Mouse (Mus musculus) left cerebral cortex, postnatal 36 days (tissue): ENCODE data around the gene Notch1. TPM values are rescaled to one million over a fixed set of nuclear protein-coding genes. Genes with fewer than 3 reads are reported as not detected.
A peak's percentile ranks its signal among the peaks of the same experiment; 100 is the strongest.

ENCODE experiments used
- DNase-seq, 2 experiments: peaks; one replicate each; pipeline ENCODE4 v3.0.0; 2021 to 2022; ENCODE audit warnings: low spot score in 2 of 2, mixed read lengths in 1 of 2
- intact Hi-C: fragments of 180-260 bp; cut with DNase I; formaldehyde crosslinking; loops from one replicate; pipeline ENCODE4 v1.15.1; 2025
- total RNA-seq, 2 experiments: library from RNA; stranded (reverse); gene quantifications; 2 replicates each; pipeline ENCODE4 v1.2.3; 2021

The Notch1 gene
- 10 to 100 TPM; 24.5 to 28.5 TPM for total RNA-seq

DNA sequence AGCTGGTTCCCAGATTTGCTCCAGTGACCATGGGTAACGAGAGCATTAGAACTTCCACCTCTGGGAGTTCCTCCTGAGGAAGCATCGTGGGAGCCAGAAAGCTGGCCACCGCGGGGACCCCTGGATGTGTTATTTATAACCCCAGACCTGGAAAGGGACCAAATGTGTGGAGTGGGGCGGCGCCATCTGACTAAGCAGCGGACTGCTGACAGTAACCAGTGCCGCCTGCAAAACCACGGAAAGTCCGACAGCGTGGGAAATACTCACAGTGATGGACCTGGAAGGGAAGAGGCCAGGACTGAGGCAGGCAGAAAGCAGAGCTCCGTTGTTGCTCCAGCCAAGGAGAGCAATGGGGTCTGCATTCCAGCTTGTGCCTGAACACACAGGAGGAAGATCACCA, at the start of gene Notch1:
TSS of gene Notch1 (minus strand) at position 389 of the 400 bp plus-strand sequence.
- DNase-seq = no peak
- intact Hi-C loops = no loop called here

DNA sequence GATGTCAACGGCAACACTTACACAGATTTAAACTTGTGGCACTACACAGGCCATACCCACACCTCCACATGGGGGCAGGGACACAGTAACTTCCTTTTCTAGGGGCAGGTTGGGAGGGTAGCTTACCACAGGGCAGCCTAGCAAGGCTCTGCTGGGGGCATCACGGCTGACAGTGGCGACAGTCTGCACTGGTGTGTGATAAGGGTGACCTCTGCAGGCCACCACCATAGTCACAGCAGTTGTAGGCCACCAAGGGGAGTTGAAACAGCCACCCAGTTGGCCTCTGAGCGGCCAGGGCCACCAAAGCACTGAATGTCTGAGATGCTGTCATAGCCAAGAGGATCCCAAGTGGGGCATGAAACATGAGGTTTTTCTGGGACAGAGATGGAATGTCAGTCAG, 49.8 kb upstream of the Notch1 start:
- intact Hi-C loops = loop anchor here (2.0 to 10.0 kb wide), 2 partner anchors 119 to 241 kb away; no protein-coding TSS in a partner anchor
- no peak for DNase-seq

DNA sequence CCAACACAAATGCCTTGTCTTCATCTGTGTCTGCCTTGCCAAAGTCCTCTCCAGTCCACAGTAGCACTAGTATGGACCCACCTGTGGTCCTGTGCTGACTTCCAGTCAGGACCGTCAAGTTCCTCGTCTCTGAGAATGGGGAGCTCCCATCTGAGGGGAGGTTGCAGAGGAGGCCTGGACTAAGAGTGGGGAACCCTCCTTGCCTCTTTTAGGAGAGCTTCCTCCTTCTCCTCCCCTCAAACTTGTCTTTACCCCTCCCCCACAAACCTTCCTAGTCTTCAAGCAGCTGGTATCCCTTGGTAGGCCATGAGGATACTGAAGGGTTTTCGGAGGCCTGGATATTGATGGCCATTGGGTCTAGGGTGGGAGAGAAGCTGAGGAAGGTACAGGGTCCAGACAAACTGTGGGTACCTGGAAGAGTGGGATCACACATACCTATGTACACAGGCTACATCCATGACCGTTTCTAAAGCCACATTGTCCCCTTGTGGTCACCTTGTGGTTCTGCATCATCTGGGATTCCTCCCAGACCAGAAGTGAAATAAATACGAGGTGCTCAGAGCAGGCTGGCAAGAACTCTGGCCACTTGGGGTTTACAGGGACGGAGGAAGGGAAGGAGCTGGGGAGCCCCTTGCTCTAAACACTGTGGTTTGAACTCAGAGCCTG, 45.0 kb upstream of the Notch1 start:
- peak in 1 of 2 experiments; percentile 35 for DNase-seq
- intact Hi-C loops = loop anchor here (1.0 to 10.0 kb wide), 2 partner anchors 112 to 237 kb away; no protein-coding TSS in a partner anchor

DNA sequence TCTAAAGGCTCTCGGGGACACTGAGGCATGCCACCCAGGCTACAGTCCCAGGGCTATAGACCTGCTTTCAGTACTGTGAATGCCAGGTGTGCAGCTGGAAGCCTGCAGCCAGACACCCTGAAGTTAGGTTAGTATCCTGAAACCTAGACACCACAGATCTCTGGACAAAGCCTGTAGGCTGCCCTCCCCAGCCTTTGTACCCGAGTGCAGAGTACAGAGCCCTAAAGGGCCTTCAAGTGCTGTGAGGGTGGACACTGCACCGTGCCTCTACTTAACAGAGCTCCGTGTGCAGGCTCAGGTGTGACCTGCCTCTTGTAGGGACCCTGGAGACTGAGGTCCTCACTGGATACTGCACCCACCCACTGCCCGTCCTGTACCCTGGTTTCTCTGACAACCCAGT, 44.0 kb upstream of the Notch1 start:
- intact Hi-C loops = loop anchor here (10.0 kb wide), 1 partner anchor 236 kb away; no protein-coding TSS in a partner anchor
- DNase-seq = no peak

DNA sequence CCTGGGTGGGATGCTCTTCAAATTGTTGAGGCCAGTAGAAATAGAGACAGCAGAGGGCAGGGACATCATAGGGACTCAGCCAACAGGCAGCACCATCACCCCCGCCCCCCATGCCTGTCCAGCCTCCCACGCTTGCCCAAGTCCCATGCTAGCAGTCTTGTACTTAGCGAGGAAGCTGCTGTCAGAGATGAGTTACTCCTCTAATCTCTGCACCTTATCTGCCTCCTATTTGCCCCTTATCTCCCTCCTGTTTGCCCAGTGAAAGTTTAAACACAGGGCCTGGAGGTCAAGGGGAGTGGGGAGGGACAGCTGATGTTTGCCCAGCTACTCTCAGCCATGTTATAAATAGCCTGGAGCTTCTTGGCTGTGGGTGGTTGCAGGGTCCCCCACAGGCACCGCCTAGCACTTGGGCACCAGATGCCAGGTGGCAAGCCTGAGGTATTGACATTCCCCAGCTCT, 40.1 kb upstream of the Notch1 start:
- DNase-seq = no peak
- intact Hi-C loops = no loop called here

DNA sequence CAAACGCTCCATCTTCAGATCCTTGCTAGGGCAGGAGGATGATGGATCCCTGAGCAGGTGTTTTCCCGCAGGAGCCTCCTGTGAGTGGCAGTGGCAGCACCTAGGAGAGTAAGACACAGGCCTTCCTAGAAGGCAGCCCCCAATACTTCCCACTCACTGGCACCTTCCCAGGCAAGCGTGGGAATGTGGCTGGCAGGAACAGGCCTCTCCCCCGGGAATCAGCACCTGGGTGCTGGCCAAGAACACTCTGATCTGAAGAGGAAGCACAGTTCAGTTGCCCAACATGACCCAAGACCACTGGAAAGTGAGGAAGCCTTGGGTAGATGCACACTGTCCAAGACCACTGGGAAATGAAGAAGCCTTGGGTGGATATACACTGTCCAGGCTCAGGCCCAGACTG, 38.6 kb upstream of the Notch1 start:
- intact Hi-C loops = no loop called here
- DNase-seq = peak; percentile 63 to 72

DNA sequence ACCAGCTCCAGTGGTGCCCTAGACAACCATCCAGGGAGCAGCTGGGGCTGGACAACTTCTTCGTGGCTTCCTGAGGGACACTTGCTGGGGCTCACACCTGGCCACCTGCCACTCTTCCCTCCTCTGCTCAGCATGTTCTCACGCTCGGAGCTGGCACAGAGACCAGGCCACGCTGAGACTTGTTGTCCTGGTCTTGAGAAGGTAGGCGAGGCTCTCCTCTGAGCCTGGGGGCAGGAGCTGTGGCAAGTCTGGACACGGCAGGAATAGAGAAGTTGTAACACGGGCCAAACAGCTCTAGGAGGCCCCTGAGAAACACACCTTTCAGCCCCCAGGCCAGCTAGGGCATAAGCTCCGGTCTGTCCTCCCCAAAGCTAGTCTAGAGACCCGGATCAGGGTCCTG, 37.4 kb upstream of the Notch1 start:
- no peak for DNase-seq
- intact Hi-C loops = no loop called here

DNA sequence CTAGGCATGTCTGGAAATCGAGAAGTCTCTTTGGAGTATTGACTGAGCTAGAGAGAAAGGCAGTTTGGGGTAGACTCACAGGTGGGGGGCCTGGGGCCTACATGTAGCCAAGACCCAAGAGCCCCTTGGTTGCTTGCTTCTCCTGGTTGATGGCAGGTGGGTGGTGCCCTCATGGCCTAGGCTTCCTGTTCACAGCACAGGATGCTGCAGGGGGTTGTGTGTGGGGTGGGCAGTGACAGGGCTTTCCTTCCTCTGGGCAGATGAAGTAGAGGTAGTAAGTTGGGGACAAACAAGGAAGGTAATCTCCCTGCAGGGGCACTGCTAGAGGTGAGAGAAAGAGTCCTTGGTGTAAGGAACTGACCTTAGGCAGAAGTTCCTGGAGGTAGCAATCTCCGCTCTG, 35.6 kb upstream of the Notch1 start:
- intact Hi-C loops = no loop called here
- no peak for DNase-seq

DNA sequence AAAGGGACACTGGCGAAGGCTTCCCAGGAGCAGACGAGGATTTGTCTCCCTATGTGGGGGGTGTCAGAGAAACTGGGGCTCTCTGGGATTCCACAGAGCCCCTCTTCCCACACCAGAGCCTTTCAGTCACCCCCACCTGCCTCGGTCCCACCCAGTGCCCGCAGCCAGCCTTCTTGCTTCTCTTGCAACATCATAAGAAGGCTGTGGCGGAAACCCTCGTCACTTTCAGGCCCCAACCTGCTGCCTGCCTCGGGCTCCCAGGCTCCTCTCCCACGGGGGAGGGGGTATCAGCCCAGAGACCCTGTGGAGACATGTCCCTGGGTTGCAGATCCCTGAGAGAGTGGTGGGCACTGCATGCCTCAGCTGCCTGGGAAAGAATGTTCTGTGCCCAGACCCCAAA, 35.0 kb upstream of the Notch1 start:
- DNase-seq = no peak
- intact Hi-C loops = no loop called here

DNA sequence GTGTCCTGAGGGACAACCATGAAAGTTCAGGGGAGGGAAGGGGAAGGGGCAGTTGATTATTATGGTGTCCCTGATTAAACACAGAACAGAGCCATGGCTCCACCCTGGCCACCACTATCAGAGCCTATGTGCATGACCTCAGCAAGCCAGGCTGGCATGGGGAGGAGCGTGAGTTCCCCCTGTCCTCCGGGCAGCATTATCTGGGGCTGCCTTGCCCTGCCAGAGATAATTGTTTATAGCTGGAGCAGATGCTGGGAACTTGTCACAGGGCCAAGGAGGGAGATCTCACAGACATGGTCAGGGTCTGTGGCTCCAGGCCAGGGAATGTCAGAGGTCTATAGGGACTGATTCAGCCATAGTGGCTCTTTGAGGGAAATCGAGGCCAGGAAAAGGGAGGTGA, 34.3 kb upstream of the Notch1 start:
- intact Hi-C loops = no loop called here
- no peak for DNase-seq

DNA sequence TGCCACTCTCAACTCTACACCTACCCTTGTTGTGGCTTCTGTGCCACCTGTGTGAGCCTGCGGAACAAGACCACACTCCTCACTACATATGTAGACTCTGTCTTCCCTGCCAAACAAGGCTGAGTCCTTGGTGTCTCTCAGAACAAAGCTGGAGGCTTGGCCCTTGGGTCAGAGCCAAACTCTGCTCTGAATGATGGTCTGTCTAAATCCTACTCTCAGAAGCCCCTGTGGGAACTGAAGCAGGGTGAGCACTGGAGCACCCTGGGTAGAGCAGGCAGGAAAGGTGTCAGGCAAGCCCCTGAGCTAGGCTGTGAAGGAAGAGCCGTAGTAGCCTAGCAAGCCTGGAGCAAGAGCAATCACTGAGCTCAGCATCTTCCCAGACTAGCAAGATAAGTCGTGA, 33.7 kb upstream of the Notch1 start:
- intact Hi-C loops = no loop called here
- DNase-seq = no peak

DNA sequence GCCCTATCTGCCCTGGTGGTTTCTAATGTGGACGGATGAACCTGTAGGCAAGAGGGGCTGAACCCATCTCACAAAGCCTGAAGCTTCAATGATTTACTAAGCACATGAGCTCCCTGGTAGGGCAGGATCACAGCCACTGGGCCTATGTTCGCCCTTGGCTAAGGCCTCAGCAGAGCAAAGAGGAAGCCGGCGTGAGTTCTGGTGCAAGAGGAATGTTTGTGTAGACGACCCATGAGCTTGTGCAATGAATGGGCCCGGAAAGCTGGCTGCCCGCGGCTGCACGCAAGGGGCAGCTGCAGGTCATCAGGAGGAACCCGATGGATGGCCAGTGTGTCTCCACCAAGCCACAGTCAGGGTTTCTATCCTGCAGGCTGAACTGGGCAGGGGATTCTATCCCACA, 33.3 kb upstream of the Notch1 start:
- DNase-seq = no peak
- intact Hi-C loops = no loop called here

DNA sequence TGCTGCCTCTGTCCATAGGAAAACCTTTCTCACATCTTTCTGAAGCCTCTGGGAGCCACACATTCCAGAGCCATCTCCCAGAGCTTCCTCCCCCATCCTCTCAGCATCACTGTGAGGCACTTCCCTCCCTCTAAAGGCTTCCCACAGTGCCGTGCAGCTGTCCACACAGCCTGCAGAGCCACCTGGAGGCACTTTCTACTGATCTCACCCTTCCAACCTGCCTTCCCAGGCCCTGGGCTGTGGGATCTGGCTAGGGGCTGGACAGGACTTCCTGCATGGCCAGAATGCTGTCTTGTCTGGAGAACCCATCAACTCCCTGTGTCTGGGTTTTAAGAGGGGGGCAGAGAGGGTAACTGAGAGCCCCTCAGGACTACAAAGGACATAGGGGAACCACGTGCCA, 31.0 kb upstream of the Notch1 start:
- DNase-seq = peak in 1 of 2 experiments; percentile 32
- intact Hi-C loops = no loop called here

DNA sequence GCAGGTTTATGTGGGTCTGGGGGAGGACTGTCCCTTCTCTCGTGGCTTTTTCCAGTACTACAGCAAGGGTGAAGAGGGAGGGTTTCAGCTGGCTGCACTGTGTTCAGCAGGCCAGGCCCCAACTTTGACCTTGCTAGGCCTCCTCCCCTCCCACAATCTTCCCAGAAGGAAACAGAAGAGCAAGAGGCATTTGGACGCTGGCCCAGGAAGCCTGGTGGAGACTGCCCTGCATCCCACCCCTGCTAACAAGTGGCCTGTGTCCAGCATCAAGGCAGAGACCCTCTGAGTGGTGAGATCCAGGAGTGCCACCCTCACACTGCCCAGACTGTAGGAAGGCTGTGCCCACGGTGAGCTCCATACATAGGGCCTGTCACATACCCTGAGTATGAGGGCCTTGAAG, 27.8 kb upstream of the Notch1 start:
- intact Hi-C loops = no loop called here
- DNase-seq = no peak

DNA sequence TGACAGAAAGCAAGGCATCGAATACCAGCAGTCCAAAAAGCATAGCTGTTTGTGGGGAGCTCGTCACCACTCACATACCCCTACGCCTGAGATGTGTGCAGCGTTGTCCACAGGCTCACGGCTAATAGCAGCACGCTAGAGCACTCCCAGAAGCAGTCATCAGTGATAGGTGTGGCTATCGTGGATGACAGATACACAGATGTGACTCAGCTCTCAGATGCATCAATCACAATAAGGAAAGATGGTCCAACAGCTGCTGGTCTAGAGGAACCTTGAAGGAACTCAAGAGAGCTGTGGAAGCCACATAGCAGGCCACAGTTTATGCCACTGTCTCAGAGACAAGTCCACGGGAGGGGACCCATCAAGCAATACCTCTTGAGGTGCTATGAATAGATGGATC, 27.3 kb upstream of the Notch1 start:
- intact Hi-C loops = no loop called here
- no peak for DNase-seq

DNA sequence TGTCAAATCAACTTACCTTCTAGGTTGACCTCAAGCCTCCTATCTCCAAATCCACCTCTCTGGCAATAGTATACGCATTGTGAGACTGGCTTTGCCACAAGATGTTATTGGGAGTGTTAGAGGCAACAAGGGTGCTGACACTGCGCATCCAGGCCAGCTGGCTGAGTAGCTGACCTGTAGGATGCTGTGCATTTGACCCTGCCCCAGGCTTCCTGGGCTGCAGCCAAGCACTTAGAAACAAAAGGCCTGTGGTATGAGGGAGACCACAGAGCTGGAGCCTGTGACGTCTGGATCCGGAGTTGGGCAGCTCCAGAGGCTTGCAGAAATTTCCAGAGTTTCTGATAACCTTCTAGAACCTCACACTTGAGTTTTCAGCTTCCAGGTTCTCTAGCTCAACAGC, 26.7 kb upstream of the Notch1 start:
- intact Hi-C loops = no loop called here
- DNase-seq = no peak

DNA sequence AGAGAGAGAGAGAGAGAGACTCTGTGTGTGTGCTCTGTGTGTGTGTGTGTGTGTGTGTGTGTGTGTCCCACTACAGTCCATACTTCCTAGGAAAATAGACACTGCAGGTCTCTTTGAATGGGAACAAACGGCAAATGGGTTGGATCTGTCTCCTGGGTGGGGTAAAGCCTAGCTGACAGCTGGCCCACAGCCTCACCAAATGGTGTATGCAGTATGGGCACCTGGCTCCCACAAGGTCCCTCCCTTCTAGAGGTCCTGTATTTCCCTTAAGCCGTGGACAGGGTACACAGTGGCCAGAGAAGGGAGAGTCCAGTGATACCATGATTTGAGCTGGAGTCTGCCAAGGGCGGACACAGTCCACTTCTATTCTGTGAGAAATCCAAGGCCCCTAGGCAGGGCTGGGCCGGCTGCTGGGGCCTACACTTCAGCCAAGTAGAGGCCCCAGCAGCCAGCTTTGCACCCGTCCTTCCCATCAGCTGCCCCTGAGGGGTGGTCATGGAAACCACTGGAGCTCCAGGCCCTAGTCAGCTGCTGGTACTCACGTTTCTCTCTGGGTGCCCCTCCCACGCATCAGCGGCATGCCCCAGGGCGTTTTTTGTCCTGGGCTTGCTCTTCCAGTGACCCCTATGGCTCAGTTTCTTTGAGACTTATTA, 24.9 kb upstream of the Notch1 start:
- intact Hi-C loops = no loop called here
- no peak for DNase-seq

DNA sequence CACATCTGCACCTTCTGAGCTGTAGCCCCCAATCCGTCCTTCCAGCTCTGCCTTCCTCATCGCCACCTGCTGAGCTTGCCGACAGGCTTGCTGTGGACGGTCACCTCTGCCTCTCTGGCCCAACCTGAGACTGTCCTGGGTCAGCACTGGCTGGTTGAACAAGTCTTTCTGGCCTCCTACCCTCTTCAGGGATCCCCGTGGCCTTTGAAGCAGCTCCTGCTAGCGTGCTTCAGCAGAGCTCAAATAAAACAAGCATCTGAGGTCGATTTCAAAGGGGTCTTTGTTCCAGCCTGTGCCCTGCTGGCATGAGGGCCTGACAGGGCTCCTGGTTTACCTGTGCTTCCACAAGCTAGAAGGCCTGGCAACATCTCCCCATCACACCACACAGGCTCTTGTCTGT, 24.3 kb upstream of the Notch1 start:
- no peak for DNase-seq
- intact Hi-C loops = no loop called here

DNA sequence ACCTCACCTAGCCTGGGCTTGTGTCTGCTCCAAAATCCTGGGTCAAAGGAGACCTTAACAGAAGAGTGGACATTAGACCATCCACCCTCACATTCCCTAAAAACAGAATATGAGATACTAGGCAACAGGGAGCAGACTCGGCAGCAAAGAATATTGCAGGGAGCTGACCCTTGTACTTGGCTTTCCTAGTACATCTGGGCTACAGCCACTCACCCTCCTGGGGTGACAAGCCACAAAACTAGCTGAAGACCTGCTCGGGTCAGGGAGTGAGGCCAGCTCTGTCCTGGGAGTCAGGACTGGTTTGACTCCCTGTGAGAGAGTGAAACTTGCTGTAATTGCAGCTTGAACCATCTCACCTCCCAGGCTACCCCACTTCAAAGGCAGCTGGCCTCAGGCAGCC, 23.1 kb upstream of the Notch1 start:
- intact Hi-C loops = no loop called here
- DNase-seq = no peak

DNA sequence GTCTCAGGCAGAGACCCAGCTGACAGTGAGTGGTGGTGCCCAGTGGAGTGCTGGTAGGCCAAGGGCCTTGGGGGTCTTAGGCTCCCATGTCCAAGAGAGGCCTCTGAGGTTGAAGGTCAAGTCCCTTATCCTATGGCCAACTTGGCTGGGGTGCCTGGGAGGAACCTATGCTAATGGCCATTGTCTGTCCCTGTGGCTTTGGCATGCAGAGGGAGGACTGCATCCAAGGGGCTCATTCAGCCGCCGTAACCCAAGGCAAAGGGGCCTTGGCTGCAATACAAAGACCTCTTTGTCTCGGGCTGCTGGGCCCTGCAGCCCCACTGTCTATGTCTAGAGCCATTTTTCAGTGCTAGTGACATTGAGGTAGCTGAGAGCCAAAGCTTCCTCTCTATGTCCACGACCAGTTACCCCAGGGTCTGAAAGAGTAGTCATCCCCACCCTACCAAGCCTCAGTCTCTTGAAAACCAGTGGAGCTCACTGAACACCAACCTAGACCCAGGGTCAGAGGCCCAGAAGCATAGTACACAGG, 19.1 kb upstream of the Notch1 start:
- intact Hi-C loops = no loop called here
- peak in 1 of 2 experiments; percentile 22 for DNase-seq

DNA sequence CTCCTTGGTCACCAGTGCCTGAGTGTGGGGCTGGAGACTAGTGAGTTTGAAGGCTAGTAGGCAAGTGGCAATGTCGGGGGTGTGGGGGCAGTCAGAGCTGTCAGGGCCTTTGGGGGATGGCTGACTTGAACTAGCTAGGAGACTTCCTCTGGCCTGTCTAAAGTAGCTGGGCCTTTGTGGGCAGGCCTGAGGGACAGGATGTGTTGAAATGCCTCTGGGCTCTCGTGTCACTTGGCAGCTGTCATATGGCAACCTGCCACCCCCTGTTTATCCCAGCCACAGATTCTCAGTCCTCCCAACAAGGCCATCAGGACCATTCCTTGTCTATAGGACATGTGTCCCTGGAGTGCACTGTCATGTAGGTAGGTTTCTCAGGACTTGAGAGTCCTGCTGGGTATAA, 18.2 kb upstream of the Notch1 start:
- intact Hi-C loops = no loop called here
- peak in 1 of 2 experiments; percentile 23 for DNase-seq
